Mouse (Mus musculus) heart, postnatal 0 days (tissue): ENCODE results near the gene Rhob.

Experiments used
- CTCF ChIP-seq: IDR thresholded peaks from 2 replicates; pipeline ENCODE4 v1.5.1; 2016; ENCODE audit warnings: antibody characterized with exemption, control low read depth, low read depth
- EP300 ChIP-seq: IDR thresholded peaks from 2 replicates; pipeline ENCODE4 v1.6.1; 2016; ENCODE audit warnings: antibody characterized with exemption, low read depth

GRCm38 (mm10) chr12:8500597-8501570, 1.1 kb upstream of the Rhob start:
- TF ChIP-seq EP300 (no peak; the same call in 1 of the 2 replicates), CTCF (no peak)
